Mouse (Mus musculus) cerebellum, adult 2 months (tissue): Measurements from ENCODE around the gene Zfp985.

Experiments
- CTCF ChIP-seq: fragments of 200-500 bp; IDR thresholded peaks from 2 replicates; pipeline ENCODE4 v1.5.1; 2011; ENCODE audit warnings: low read depth, mild to moderate bottlenecking, control low read depth, low read length, moderate library complexity, borderline replicate concordance; ENCODE audit not compliant: insufficient read depth
- POLR2A ChIP-seq: fragments of 200-500 bp; IDR thresholded peaks from 2 replicates; pipeline ENCODE4 v1.6.1; 2011; ENCODE audit warnings: low read length, control low read depth, borderline replicate concordance; ENCODE audit not compliant: insufficient read depth

DNA sequence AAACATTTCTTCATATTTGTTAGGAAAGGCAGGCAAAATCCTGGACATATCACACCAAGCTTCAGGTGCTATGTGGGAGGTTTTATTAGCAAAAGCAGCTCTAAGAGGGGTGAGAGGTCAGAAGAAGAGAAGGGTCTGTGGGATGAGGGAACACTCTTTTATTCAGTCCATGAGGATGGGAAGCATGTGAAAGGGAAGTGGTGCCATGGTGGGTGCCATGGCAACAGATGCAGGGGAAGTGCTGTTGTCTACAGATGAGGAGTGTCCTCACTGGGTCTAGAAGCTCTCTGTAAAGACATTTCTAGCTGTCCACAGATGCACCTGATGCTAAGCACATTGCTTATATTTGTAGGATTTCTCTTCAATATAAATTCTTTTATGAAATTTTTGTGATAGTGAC, 12.0 kb upstream of the Zfp985 start:
- no peak for TF ChIP-seq CTCF
- no peak for TF ChIP-seq POLR2A
